Mouse (Mus musculus) midbrain, embryonic 11.5 days (tissue): Measurements from ENCODE around the gene Tmbim4. TPM values are rescaled to one million over a fixed set of nuclear protein-coding genes. Genes with fewer than 3 reads are reported as not detected.

Experiments used
- ATAC-seq: fragments of 200-750 bp; cut with Nextera tagmentation; 2 replicates; pipeline ENCODE4 v1.8.0; 2017; ENCODE audit warnings: moderate TSS enrichment, moderate library complexity; ENCODE audit not compliant: low FRiP score
- DNase-seq: peaks from one replicate; pipeline ENCODE4 v3.0.0; 2015; ENCODE audit warnings: low spot score; ENCODE audit errors: missing footprints
- H3K27ac ChIP-seq: fragments of 300-500 bp; sonication (generic); 2 replicates; pipeline ENCODE4 v1.5.1; 2014; ENCODE audit warnings: low read depth, low read length
- H3K27me3 ChIP-seq: fragments of 300-500 bp; sonication (generic); 2 replicates; pipeline ENCODE4 v1.6.1; 2014; ENCODE audit warnings: mild to moderate bottlenecking, low read length, moderate library complexity, mixed read lengths; ENCODE audit not compliant: control insufficient read depth, insufficient read depth
- H3K36me3 ChIP-seq: fragments of 300-500 bp; sonication (generic); 2 replicates; pipeline ENCODE4 v1.6.1; 2014; ENCODE audit warnings: mild to moderate bottlenecking, low read length, moderate library complexity, mixed read lengths; ENCODE audit not compliant: control insufficient read depth, insufficient read depth
- H3K4me1 ChIP-seq: fragments of 300-500 bp; sonication (generic); 2 replicates; pipeline ENCODE4 v1.6.1; 2014; ENCODE audit warnings: low read length; ENCODE audit not compliant: control insufficient read depth, insufficient read depth
- H3K4me2 ChIP-seq: fragments of 300-500 bp; sonication (generic); 2 replicates; pipeline ENCODE4 v1.6.1; 2014; ENCODE audit warnings: mild to moderate bottlenecking, moderate library complexity
- H3K4me3 ChIP-seq: fragments of 300-500 bp; sonication (generic); 2 replicates; pipeline ENCODE4 v1.5.1; 2014; ENCODE audit warnings: low read depth, low read length
- H3K9ac ChIP-seq: fragments of 300-500 bp; sonication (generic); 2 replicates; pipeline ENCODE4 v1.6.1; 2014; ENCODE audit warnings: low read length
- H3K9me3 ChIP-seq: fragments of 300-500 bp; sonication (generic); 2 replicates; pipeline ENCODE4 v1.6.1; 2016; ENCODE audit warnings: low read length; ENCODE audit not compliant: control insufficient read depth
- WGBS: fragments of 180-500 bp; shearing (Covaris S2); extraction: QIAGEN DNeasy Blood & Tissue Kit; methylation state at CpG from one replicate; pipeline ENCODE4 v1.1.7; 2014; 5-methylcytosine and 5-hydroxymethylcytosine counted together
- polyA plus RNA-seq: library from polyadenylated mRNA; unstranded; fragments of >200 nt; fragmentation: Nextera tagmentation; extraction: Ambion mirVana; gene quantifications from 2 replicates; pipeline ENCODE4 v1.2.1, GENCODE M21; 2014

Tmbim4 gene
- polyA plus RNA-seq: 83.1 and 88.4 TPM in 2 replicates

DNA sequence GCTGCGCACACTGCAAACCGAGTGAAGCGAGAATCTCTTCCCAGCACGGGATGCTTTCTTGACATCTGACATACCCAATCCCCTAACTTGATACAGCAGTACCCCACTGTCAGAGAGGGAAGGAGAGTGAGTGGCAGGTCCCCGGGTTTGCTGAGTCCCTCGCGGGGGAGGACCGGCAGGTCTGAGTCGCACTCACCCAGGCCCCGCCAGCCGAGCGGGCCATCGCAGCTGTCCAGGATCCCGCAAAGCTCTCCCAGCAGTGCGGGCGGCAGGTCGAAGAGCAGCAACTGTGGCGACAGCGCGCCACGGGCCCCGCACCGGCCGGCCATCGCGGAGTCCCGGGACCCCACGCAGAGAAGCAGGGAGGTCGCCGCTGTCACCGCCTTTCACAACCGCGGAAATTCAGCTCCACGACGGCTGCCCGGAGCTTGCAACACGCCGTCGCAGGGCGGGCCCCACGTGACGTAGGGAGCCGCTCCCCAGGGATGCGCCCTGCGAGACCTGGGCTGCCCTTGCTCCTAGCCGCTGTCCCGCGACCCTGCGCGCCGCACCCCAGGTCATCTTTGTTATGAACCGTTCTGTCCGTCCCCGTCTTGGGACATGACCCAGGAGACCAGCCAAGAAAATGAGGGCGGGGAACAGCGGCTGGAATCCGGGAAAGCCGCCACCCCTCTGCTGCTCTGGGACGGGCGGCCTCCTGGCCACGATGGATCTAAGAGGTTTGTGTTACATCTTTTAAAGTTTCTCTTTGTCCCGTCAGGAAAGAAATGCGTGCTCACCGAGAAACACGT is at the start of gene Tmbim4:
Tmbim4 (plus strand) TSS at position 460 of the 791 bp plus-strand sequence.
- peak within 1 kb of the TSS; percentile 54 for H3K9ac ChIP-seq
- H3K27ac ChIP-seq: no peak within 1 kb of the TSS
- H3K36me3 ChIP-seq: no peaks in the 10 kb centered on the region
- ATAC-seq (peak; percentile 79), DNase-seq (peak; percentile 93)
- H3K9me3 ChIP-seq: no peaks in the 10 kb centered on the region
- H3K27me3 ChIP-seq: peaks cover 12% of the 10 kb centered on the region
- under 1% methylated on average over 64 of the region's 65 CpGs for WGBS
- 0 out of 2 replicates have a peak, but pooled peaks cover 5% of the 10 kb centered on the region for H3K4me1 ChIP-seq
- H3K4me3 ChIP-seq: peak within 1 kb of the TSS; percentile 51
- peak within 1 kb of the TSS; percentile 79 for H3K4me2 ChIP-seq

DNA sequence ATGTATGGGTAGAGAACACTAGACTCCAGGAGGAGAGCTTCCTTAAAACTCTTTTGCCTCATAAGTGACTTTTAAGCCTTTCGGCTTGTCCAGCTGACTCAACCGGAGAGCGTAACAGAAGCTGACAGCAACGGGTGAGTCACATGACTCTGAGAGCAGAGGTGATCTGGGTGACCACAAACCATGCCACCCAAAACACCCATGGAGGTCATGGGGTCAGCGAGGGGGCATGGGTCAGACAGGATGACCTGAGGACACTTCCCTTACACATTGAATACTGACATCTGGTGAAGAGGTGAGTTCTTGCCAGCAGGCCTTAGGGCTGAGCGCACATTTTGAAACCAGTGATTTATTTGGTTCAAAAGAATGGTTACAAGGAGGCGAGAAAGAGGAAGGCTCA is 49.7 kb upstream of the Tmbim4 start:
- H3K4me2 ChIP-seq: no peak overlapping the region
- no peaks in the 10 kb centered on the region for H3K27me3 ChIP-seq
- H3K4me3 ChIP-seq: no peak overlapping the region
- ATAC-seq (no peak), DNase-seq (no peak)
- H3K4me1 ChIP-seq: no peaks in the 10 kb centered on the region
- no peak overlapping the region for H3K27ac ChIP-seq
- no peak overlapping the region for H3K9ac ChIP-seq
- H3K9me3 ChIP-seq: no peaks in the 10 kb centered on the region
- H3K36me3 ChIP-seq: no peaks in the 10 kb centered on the region
- 90% methylated on average over 7 of the region's 7 CpGs for WGBS

DNA sequence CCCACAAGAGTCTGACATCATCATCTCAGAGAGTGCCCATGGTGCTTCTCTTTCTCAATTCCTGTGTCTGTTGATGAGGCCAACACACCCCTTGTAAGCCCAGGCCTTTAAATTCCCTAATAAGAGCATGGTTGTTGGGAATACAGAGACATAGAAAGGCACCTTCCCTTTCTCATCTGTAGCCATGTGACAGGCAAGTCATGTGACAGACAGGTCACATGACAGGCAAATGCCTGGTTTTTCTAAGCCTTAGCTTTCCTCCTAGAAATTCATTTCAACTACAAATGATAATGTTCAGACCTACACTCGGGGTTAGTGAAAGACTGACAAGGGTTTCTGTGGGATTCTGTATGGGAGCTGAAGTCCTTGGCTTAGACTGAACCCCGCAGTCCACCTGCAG is 47.5 kb upstream of the Tmbim4 start:
- 84% methylated on average over 2 of the region's 2 CpGs for WGBS
- H3K9me3 ChIP-seq: no peaks in the 10 kb centered on the region
- no peaks in the 10 kb centered on the region for H3K36me3 ChIP-seq
- no peaks in the 10 kb centered on the region for H3K27me3 ChIP-seq
- no peak overlapping the region for H3K4me2 ChIP-seq
- no peak overlapping the region for H3K9ac ChIP-seq
- no peak for DNase-seq
- no peaks in the 10 kb centered on the region for H3K4me1 ChIP-seq
- no peak for ATAC-seq
- H3K4me3 ChIP-seq: no peak overlapping the region
- no peak overlapping the region for H3K27ac ChIP-seq

DNA sequence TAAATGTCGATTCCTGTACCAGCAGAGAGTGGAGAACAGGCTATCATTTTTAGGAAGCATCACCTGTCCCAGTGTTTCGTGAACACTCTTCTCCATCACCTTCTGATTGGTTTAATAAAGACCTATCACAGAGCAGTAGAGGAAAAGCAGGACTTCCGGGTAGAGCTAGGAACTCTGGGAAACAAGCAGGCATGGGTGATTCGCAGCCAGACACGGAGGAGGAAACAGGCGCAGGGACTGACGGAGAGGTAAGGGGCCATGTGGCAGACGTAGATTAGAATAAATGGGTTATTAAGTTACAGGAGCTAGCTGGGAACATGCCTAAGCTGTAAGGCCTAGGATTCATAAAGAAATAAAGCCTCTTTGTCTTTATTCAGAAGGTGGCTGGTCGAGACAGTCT is 40.9 kb upstream of the Tmbim4 start:
- 90% methylated on average over 9 of the region's 9 CpGs for WGBS
- H3K4me2 ChIP-seq: no peak overlapping the region
- no peak overlapping the region for H3K9ac ChIP-seq
- DNase-seq (no peak), ATAC-seq (no peak)
- H3K4me3 ChIP-seq: no peak overlapping the region
- H3K4me1 ChIP-seq: no peaks in the 10 kb centered on the region
- no peaks in the 10 kb centered on the region for H3K36me3 ChIP-seq
- no peaks in the 10 kb centered on the region for H3K9me3 ChIP-seq
- no peak overlapping the region for H3K27ac ChIP-seq
- H3K27me3 ChIP-seq: no peaks in the 10 kb centered on the region

DNA sequence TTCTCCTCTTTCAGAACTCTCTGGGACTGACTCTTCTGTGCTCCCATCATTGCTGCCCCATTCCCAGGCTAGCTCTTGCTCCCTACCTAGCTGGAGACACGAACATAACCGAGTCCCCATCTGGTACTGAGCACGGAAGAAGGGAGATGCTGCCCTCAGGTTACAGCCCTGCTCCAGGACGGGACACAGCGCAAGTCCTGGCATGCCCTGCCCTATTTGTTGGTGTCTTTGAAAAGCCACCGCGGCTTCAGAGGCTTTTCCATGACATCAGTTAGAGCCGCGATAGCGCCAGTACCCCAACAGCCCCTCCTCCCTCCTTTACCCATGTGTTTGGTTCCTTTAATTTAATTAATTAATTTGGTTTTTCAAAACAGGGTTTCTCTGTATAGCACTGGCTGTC is 38.5 kb upstream of the Tmbim4 start:
- Histone ChIP-seq H3K9me3 (no peaks in the 10 kb centered on the region), H3K27me3 (no peaks in the 10 kb centered on the region), H3K36me3 (no peaks in the 10 kb centered on the region), H3K9ac (no peak overlapping the region), H3K27ac (no peak overlapping the region), H3K4me1 (no peaks in the 10 kb centered on the region), H3K4me2 (no peak overlapping the region), H3K4me3 (no peak overlapping the region)
- 90% methylated on average over 10 of the region's 10 CpGs for WGBS
- DNase-seq (no peak), ATAC-seq (no peak)

DNA sequence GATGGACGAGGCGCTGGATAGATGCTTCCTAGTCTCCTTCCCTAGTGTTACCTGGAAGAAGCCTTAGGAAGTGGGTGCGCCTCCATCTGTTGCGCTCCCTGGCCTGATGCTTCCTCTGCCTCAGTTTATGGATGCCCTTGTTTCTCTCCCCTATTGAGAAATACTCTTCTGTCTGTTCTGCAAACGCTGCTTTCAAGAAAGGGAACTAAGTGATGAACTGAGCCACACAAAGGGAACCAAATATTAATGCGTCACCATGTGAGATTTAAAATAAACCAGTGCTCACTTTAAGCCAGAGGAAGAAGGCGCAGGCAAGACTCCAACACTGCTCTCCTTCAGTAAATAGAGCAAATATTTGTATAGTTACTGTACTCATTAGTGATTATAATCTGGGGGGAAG is 37.9 kb upstream of the Tmbim4 start:
- no peaks in the 10 kb centered on the region for H3K27me3 ChIP-seq
- no peak overlapping the region for H3K4me2 ChIP-seq
- no peak overlapping the region for H3K27ac ChIP-seq
- no peaks in the 10 kb centered on the region for H3K4me1 ChIP-seq
- DNase-seq: no peak
- H3K36me3 ChIP-seq: no peaks in the 10 kb centered on the region
- no peak overlapping the region for H3K9ac ChIP-seq
- WGBS: 91% methylated on average over 7 of the region's 7 CpGs
- no peaks in the 10 kb centered on the region for H3K9me3 ChIP-seq
- no peak for ATAC-seq
- H3K4me3 ChIP-seq: no peak overlapping the region

DNA sequence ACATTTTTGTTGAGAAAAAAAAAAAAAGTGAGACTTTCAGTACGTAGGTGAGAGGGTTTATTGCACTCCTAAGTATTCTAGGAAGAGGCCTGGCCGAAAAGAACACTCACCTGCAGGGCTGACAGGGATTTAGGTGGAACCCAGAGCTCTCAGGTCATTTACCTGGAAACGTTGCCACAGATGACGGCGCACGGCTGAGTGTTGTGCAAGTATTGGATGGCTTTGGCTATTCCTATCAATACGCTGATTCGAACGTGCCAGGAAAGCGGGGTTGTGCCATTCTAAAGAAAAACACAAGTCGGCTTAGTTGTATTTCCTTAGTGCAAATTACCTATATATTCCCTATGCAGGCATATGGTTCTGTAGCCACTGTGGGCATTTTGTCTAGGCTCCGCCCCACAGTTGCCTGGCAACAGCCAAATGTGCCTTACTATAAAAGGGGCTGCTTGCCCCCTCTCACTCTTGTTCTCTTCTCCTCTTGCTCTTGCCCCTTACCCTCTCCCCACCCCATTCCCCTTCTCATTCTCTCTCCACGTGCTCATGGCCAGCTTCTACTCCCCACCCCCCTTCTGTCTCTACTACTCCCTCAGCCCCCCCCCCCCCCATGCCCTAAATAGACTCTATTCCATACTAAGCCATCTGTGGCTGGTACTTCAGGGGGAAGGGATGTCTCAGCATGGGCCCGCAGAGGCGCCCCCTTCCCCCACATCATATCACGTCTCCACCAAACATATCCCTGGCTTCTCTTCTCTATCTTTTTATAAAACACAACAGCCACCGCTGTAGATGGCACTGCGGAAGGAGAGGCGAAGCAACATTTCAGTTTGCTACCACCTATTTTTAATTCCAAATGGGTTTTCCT is 36.2 kb upstream of the Tmbim4 start:
- ATAC-seq: peak; percentile 19; the same call in 1 of the 2 replicates
- no peak overlapping the region for H3K4me3 ChIP-seq

DNA sequence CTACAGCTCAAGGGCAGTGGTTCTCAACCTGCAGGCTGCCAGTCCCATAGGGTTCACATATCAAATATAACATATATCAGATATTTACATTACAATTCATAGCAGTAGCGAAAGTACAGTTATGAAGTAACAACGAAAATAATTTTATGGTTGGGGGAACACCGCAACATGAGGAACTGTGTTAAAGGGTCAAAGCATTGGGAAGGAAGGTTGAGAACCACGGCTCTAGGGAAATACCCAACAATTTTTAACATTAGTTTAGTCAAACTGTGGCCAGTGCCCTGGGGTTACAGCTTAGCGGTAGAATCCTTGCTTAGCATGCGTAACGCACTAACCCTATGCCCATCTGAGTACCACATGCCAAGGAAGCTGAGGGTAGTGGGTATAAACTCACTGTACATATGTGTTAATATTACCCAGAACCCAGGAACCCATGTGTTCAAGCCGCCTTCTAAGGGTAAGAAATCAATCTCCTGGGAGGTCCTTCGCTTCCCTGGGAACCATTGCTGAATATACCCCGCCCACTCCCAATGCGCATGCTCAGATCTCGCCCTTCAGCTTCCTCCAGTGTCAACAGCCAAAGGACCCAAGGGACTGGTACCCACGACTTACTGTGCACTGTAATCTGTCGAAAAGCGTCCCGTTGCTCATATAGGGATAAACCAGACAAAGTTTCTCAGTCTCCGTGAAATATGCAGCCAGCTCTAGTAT is 35.4 kb upstream of the Tmbim4 start:
- Histone ChIP-seq H3K36me3 (no peaks in the 10 kb centered on the region), H3K4me1 (no peaks in the 10 kb centered on the region), H3K9me3 (no peaks in the 10 kb centered on the region), H3K9ac (no peak overlapping the region), H3K4me3 (no peak overlapping the region), H3K4me2 (no peak overlapping the region), H3K27ac (no peak overlapping the region), H3K27me3 (no peaks in the 10 kb centered on the region)
- WGBS: 91% methylated on average over 17 of the region's 17 CpGs
- ATAC-seq (no peak), DNase-seq (no peak)

More for the DNA sequence above, 36.2 kb upstream of the Tmbim4 start:
- Histone ChIP-seq H3K27me3 (no peaks in the 10 kb centered on the region), H3K4me2 (no peak overlapping the region), H3K4me1 (no peaks in the 10 kb centered on the region), H3K9ac (no peak overlapping the region), H3K36me3 (no peaks in the 10 kb centered on the region), H3K27ac (no peak overlapping the region), H3K9me3 (no peaks in the 10 kb centered on the region)
- no peak for DNase-seq
- WGBS: 85% methylated on average over 19 of the region's 19 CpGs
